Mouse (Mus musculus): Measurements from ENCODE around the gene Vps53. TPM values are rescaled to one million over a fixed set of nuclear protein-coding genes. Genes with fewer than 3 reads are reported as not detected.

Gene Vps53
- total and polyA plus RNA-seq, 2 experiments = 18.9 to 22.4 TPM

DNA sequence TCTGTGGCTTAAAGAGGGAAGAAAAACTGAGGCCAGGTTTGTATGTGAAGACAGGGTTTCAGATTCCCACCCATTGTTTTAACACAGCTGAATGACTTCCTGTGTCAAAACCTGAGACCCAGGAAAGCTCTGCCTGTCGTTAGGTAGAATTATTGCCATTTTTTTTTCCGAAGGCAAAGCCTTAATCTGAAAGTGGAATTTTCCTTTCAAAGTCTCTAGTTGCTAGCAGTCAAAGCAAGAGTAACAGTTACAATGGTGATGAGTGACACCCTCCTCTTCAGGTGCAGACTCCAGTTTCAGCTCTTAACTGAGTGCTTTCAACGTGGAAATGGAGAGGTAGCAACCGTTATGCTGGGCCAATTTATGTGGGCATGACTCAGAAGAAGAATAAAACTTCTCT is 28.5 kb downstream of the Vps53 start:
- peaks cover 21% of the 10 kb centered on the region; the same call in 1 of the 2 replicates for H3K36me3 ChIP-seq (ENCODE audit: control insufficient read depth, insufficient read depth, low read length)
- TF ChIP-seq POLR2A (IDR thresholded peaks at IDR 0.05; ENCODE audit: extremely low read depth, insufficient read depth, low read length) (no peak), CTCF (IDR thresholded peaks at IDR 0.05; ENCODE audit: low read depth, low read length) (no peak)
- H3K27me3 ChIP-seq (ENCODE audit: control insufficient read depth, insufficient read depth, low read length) = no peaks in the 10 kb centered on the region
- WGBS = 77% methylated on average over 4 of the region's 4 CpGs
- H3K4me1 ChIP-seq (ENCODE audit: control insufficient read depth, insufficient read depth, low read length) = peaks cover 7% of the 10 kb centered on the region; the same call in 1 of the 2 replicates
- no peak overlapping the region for H3K9ac ChIP-seq (ENCODE audit: low read depth, low read length)
- no peak overlapping the region for H3K4me3 ChIP-seq (ENCODE audit: insufficient read depth, low read depth, low read length)
- no peaks in the 10 kb centered on the region for H3K79me2 ChIP-seq (ENCODE audit: control insufficient read depth, insufficient read depth, low read length)
- no peak overlapping the region for H3K27ac ChIP-seq (replicated peaks; ENCODE audit: insufficient read depth, low read depth, low read length)
- no peak for DNase-seq (ENCODE audit: extremely low read depth, low read depth, low spot score)

DNA sequence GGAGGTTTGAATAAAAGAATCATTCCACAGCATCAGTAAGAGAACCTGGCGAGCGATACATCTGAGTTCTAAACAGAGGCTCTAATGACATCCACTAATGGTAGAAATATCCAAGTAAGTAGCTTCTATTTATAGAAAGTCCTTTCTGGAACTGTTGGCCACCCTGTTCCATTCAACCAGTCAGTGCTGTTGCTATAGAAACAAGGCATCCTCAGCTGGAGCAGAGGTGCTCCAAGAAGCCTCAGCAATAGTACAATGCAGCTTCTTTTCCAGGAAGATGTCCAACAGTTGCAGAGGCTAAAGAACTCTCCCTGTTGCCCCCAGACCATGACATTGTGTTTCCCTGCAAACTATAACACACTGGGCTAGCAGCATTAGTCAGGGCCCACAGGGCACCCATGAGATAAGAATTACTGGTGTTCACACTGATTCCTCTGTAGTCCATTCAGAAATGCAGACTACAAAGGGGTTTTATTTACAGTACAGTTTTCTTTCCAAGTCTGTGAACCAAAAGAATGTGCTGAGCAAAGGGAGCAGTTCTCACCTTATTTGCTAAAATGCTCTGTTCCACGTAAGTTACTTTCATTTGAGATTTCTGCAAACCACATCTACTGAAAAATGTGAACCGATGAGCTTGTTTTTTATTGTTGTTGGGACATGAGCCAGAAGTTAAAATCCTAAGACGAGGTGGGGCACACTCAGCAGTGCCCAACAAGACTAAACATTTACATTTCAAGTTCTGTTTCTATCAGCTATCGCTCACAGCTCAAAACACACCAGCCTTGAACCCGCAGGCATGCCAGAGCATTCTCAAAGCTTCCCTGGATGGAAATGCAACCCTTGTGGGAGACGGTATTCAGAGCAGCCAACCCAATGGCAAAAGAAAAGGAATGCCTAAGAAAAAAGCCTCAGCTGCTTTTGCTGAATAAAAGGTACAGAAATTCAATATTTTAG is 31.1 kb downstream of the Vps53 start:
- Histone ChIP-seq H3K27ac (replicated peaks; ENCODE audit: insufficient read depth, low read depth, low read length) (no peak overlapping the region), H3K79me2 (ENCODE audit: control insufficient read depth, insufficient read depth, low read length) (no peaks in the 10 kb centered on the region), H3K27me3 (ENCODE audit: control insufficient read depth, insufficient read depth, low read length) (no peaks in the 10 kb centered on the region), H3K9ac (ENCODE audit: low read depth, low read length) (no peak overlapping the region), H3K36me3 (ENCODE audit: control insufficient read depth, insufficient read depth, low read length) (peaks cover 9% of the 10 kb centered on the region; the same call in 1 of the 2 replicates), H3K4me3 (ENCODE audit: insufficient read depth, low read depth, low read length) (no peak overlapping the region), H3K4me1 (ENCODE audit: control insufficient read depth, insufficient read depth, low read length) (peaks cover 7% of the 10 kb centered on the region; the same call in 1 of the 2 replicates)
- TF ChIP-seq POLR2A (IDR thresholded peaks at IDR 0.05; ENCODE audit: extremely low read depth, insufficient read depth, low read length) (no peak), CTCF (IDR thresholded peaks at IDR 0.05; ENCODE audit: low read depth, low read length) (no peak)
- 87% methylated on average over 8 of the region's 8 CpGs for WGBS
- no peak for DNase-seq (ENCODE audit: extremely low read depth, low read depth, low spot score)

DNA sequence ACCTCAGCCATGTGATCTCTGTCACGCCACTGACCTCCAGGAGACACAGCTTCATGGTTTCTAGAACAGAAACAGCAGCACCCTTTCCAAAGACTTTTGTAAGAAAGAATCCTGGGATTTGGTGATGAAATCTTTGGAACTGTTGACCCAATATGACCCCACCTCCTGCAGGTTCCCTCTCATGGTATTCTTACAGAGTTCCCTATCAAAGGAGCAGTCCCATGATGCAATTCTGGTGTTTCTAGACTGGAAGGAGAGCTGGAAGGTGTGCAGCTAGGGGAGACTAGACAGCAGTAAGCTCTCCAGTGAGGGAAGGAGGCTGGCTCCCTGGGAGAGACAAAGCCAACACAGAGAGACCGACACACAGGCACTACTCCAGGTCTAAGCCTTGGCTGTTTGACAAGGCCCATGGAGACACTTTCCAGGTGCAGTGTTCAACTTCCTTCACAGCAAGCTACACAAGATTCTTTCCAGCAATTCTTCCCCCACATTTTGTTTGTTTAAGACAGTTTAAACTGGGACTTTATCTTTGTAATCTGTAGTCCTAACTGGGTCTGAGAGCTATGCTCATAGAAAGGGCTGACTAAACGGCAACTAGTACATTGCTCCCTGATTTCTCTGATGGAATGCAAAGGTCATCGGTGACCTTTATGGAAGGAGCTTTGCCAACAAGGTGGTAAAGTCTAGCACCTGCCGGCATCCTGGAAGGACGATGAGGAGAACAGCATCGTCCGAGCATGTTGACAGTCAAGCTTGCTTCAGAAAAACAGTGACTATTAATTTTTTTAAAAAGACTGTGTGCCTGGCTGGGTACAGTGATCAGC is 33.0 kb downstream of the Vps53 start:
- Histone ChIP-seq H3K9ac (ENCODE audit: low read depth, low read length) (no peak overlapping the region), H3K79me2 (ENCODE audit: control insufficient read depth, insufficient read depth, low read length) (no peaks in the 10 kb centered on the region), H3K4me1 (ENCODE audit: control insufficient read depth, insufficient read depth, low read length) (peaks cover 7% of the 10 kb centered on the region; the same call in 1 of the 2 replicates), H3K4me3 (ENCODE audit: insufficient read depth, low read depth, low read length) (no peak overlapping the region), H3K27me3 (ENCODE audit: control insufficient read depth, insufficient read depth, low read length) (no peaks in the 10 kb centered on the region), H3K27ac (replicated peaks; ENCODE audit: insufficient read depth, low read depth, low read length) (no peak overlapping the region), H3K36me3 (ENCODE audit: control insufficient read depth, insufficient read depth, low read length) (peaks cover 9% of the 10 kb centered on the region; the same call in 1 of the 2 replicates)
- 38% methylated on average over 8 of the region's 8 CpGs for WGBS
- TF ChIP-seq CTCF (IDR thresholded peaks at IDR 0.05; ENCODE audit: low read depth, low read length) (no peak), POLR2A (IDR thresholded peaks at IDR 0.05; ENCODE audit: extremely low read depth, insufficient read depth, low read length) (no peak)
- DNase-seq (ENCODE audit: extremely low read depth, low read depth, low spot score) = peak; percentile 65

GRCm38 (mm10) chr11:76145169-76145568 is 34.3 kb downstream of the Vps53 start:
- Histone ChIP-seq H3K27ac (replicated peaks; ENCODE audit: insufficient read depth, low read depth, low read length) (no peak overlapping the region), H3K27me3 (ENCODE audit: control insufficient read depth, insufficient read depth, low read length) (no peaks in the 10 kb centered on the region), H3K4me3 (ENCODE audit: insufficient read depth, low read depth, low read length) (no peak overlapping the region), H3K79me2 (ENCODE audit: control insufficient read depth, insufficient read depth, low read length) (no peaks in the 10 kb centered on the region), H3K9ac (ENCODE audit: low read depth, low read length) (no peak overlapping the region), H3K4me1 (ENCODE audit: control insufficient read depth, insufficient read depth, low read length) (peaks cover 7% of the 10 kb centered on the region; the same call in 1 of the 2 replicates), H3K36me3 (ENCODE audit: control insufficient read depth, insufficient read depth, low read length) (0 out of 2 replicates have a peak, but pooled peaks cover 2% of the 10 kb centered on the region)
- TF ChIP-seq POLR2A (IDR thresholded peaks at IDR 0.05; ENCODE audit: extremely low read depth, insufficient read depth, low read length) (no peak), CTCF (IDR thresholded peaks at IDR 0.05; ENCODE audit: low read depth, low read length) (no peak)
- 100% methylated on average over 1 of the region's 1 CpGs for WGBS
- no peak for DNase-seq (ENCODE audit: extremely low read depth, low read depth, low spot score)

DNA sequence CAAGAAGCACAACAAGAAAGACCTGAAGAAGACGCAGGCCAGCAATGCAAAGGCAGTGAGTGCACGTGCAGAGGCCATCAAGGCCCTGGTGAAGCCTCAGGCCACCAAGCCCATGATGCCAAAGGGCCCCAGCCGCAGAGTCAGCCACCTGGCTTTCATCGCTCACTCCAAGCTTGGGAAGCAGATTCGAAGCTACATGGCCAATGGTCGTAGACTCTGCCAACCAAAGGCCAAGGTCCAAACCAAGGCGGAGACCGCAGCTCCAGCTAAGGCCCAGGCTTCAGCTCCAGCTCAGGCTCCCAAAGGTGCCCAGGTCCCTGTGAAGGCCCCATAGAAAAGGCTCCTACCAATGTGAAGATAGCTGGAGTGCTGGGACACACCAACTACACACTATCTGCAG is 35.1 kb downstream of the Vps53 start:
- Histone ChIP-seq H3K9ac (ENCODE audit: low read depth, low read length) (no peak overlapping the region), H3K4me1 (ENCODE audit: control insufficient read depth, insufficient read depth, low read length) (peaks cover 7% of the 10 kb centered on the region; the same call in 1 of the 2 replicates), H3K36me3 (ENCODE audit: control insufficient read depth, insufficient read depth, low read length) (0 out of 2 replicates have a peak, but pooled peaks cover 2% of the 10 kb centered on the region), H3K4me3 (ENCODE audit: insufficient read depth, low read depth, low read length) (no peak overlapping the region), H3K27ac (replicated peaks; ENCODE audit: insufficient read depth, low read depth, low read length) (no peak overlapping the region), H3K27me3 (ENCODE audit: control insufficient read depth, insufficient read depth, low read length) (no peaks in the 10 kb centered on the region), H3K79me2 (ENCODE audit: control insufficient read depth, insufficient read depth, low read length) (no peaks in the 10 kb centered on the region)
- TF ChIP-seq POLR2A (IDR thresholded peaks at IDR 0.05; ENCODE audit: extremely low read depth, insufficient read depth, low read length) (no peak), CTCF (IDR thresholded peaks at IDR 0.05; ENCODE audit: low read depth, low read length) (no peak)
- 48% methylated on average over 8 of the region's 8 CpGs for WGBS
- peak; percentile 64 for DNase-seq (ENCODE audit: extremely low read depth, low read depth, low spot score)
